Mouse (Mus musculus) c-Kit-positive CD71-negative TER-119-negative erythroid progenitor cells, embryonic 14.5 days (primary cell): Measurements from ENCODE around the gene Slc20a1.

Experiments
- DNase-seq: peaks from one replicate; pipeline ENCODE4 v3.0.0-alpha.2; 2013; ENCODE audit warnings: low read depth

The Slc20a1 gene

DNA sequence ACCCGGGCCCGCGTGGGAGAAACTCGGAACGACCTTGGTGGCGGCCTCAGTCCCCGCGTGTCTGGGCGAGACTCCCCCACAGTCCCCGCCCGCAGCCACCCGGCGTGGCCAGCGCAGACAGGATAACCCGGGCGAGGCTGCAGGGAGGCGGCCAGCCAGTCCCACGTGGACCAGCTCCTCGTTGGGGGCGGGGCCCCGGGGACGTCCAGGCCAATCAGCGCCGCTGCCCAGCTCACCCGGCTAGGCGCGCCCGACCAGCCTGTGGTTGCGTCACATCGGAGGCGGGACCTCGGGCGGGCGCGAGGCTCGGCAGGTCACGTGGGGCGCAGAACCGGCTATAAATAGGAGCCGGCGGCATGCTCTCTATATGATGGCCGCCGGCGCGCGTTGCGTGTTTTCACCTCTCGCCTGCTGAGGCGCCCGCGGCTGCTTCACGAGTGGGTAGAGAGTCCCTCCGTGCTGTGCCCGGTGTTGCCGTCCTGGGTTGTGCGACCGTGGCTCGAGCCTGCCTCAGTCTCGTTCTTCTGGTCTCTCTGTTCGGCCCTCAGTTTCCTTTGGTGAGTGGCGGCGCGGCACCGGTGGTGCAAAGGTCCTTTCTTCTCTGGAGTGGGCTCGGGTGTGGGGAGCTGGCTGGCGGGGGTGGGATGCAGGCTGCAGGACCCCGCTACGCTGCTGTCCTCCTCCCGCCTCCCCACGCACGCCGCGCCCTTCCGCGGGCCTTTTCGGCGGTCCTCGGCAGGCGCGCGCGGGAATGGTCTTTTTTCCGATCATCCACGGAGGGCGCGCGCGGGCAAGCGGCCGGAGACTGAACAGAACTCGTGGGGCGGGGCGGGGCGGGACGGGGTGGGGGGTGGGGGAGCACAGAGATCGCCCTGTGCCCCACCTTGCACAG is at the start of gene Slc20a1:
Slc20a1 (plus strand) TSS at position 329 of the 892 bp plus-strand sequence.
- peak; percentile 97 for DNase-seq

DNA sequence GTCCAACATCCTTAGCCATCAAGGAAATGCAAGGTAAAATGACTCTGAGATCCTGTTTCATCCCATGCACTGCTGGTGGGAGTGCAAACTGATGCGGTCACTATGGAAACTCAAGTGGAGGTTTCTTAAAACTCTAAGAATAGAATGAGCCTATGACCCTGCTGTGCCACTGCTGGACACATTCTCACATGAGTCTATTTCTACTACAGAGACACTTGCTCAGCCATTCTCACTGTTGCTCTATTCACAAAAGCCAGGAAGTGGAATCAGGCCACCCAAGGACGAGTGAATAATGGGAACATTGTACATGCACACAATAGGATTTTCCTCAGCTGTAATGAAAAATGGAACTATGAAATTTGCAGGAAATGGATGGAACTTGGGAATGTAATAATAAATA is 49.7 kb upstream of the Slc20a1 start:
- no peak for DNase-seq

DNA sequence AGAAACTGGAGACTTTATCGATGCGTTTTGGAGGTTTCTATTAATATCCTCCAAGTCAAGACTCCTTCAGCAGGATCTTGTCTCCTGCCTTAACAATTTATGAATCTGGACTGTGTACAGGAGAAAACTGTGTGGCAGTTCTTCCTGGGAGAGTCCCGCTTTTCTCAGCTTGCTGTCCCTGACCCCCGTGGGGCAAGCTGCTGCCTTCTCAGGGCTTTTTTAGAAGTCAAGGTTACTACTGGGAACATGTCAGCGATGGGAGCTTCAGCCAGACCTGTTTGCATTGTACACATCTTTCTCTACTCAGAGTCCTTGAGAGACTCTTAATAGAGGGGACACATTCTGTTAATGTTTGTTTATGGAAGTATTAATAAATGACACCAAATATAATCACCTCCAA is 48.2 kb upstream of the Slc20a1 start:
- DNase-seq: no peak

DNA sequence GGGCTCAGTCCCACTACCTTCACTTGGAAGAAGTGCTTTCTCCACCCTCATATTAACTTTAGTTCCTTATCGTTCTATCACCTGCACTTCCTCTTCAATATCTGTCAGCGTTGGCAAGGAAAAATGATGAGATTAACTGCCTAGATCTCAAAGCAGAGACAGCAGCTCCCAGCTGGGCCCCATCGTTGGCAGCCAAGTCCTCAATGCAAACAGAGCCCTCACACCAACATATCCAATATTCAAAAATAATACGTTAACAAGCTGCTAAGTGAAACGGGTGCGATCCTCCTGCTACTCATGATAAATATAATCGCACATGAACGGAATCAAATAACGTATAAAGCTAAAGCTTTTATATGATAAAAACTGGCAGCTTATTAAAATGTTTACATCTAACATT is 47.5 kb upstream of the Slc20a1 start:
- DNase-seq: no peak

DNA sequence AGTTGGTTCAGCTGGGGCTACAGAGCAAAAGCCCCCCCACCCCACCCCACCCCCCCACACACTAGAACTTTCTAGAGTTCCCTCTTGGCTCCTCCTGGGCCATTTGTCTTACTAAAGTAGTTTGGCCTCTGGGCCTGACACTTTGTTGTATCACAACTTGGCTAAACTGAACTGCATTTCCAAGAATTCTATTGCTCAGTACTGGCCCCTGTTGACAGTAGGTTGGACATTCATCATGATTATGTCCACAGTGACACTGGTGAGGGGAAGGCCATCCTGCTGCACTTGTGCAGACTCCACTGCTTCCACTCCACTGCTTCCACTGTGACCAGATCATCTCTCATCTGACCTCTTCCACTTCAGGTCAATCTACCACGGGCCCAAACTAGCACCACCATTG is 45.8 kb upstream of the Slc20a1 start:
- DNase-seq: no peak

DNA sequence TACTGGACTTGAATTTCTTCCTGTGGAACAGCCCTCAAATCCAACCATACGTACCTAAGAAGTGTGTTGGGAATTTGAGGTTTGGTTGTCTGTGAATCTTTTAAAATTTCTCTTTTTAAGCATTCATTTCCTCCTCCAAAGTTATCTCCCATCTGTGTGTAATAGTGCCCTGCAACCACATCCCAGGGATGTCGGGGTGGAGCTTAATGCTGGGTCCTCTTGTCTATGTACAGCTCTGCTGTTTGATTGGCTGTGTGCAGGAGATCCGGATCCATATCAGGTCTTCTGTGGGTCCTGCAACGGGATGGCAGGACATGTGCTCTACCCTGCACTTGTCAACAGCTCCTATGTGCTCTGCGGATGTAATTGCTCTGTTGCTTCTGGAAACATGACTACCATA is 33.7 kb upstream of the Slc20a1 start:
- no peak for DNase-seq

DNA sequence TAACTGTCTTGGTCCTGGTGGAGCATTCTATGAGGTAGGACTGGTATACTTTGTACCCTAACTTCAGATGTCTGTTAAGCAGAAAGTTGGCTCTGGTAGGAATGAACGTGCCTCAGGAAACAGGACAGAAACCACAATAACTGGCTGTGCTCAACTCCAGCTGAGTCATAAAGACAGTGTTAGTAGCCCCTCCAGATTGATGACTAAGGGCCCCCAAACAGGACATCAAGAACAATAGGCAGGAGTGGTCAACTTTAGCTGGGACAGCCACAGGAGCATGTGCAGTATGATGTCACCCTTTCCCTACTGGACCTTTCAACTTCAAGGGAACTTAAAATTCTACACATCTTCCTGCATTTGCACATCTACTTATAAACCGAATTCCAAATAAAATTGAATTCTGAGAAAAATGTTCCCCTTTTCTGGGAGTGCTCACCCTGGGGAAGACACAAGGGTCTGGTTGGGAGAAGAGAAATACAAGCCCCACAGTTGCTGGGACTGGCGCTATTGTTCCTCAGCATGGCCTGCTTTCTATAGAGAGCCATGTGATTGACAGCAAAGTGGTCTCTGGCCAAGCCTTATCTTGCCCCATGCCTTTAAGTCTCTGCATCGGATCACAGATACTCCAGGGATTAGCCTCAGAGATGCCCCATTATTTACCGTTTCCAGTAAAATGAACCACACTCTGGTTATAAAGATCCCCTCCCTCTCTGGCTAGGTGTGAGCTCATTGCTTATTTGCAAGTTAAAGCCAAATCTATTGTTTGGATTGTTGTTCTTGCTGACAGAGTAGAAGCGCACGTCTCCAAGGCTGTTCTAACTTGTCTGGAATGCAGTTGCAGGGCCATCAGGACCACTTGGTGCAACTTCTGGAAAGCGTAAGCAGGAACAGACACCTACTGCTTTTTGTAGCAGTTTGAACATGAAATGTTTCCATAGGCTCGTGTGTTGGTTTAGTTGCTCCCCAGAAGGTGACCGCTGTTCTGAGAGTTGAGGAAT is 31.8 kb upstream of the Slc20a1 start:
- no peak for DNase-seq

DNA sequence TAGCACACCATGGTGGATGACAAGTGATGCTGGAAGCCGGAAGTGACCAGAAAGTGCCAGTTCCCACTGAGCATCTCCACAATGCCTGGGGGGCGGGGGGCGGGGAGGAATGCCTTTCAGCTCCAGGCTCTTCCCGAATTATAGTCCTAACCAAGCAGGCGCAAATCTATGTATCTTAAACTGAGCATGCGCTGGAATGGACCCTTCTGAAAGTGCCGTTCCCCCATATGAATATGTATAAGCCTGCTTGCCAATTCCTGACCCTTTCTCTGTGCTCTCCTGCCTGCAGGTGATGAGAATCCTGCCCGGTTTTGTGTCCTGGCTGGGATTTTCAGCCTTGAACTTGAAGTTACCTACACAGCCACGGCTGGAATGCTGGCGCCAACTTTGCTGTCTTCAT is 25.2 kb upstream of the Slc20a1 start:
- no peak for DNase-seq

DNA sequence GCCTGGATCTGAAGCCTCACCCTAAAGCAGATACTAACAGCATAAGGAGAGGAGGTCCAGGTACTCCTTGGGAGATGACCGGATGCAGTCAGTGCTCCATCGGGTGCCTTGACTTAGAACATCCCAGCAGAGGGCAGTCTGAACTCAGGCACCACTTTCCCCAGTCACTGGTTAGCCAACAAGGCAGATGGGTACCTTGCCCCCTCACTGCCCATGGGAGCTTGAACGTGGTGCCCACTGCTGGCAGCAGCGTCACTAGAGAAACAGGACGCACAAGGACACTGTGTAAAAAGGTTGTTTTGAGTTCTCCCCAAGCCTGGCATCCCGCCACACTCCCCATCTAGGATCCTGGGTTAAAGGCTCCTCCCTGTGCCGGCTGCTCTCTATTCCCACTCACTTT is 24.1 kb upstream of the Slc20a1 start:
- no peak for DNase-seq

DNA sequence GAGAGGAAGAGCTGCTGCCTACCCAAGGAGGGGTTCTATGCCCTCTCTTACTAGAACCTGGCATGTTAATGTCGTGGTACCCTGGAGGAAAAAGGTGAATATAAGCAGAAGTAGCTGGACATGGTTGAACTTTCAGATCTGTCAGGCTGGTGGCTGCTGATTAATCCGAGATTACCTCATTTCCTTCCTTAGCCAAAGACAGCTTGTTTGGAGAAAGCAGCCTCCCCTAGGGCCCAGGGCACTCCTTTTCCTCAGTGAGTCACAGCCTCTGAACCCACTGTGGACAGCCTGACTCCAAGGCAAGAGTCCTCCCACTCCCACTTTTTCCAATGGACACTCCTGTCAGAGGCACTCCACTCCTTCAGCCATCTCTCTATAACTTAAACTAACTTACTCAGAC is 22.9 kb upstream of the Slc20a1 start:
- DNase-seq: no peak

DNA sequence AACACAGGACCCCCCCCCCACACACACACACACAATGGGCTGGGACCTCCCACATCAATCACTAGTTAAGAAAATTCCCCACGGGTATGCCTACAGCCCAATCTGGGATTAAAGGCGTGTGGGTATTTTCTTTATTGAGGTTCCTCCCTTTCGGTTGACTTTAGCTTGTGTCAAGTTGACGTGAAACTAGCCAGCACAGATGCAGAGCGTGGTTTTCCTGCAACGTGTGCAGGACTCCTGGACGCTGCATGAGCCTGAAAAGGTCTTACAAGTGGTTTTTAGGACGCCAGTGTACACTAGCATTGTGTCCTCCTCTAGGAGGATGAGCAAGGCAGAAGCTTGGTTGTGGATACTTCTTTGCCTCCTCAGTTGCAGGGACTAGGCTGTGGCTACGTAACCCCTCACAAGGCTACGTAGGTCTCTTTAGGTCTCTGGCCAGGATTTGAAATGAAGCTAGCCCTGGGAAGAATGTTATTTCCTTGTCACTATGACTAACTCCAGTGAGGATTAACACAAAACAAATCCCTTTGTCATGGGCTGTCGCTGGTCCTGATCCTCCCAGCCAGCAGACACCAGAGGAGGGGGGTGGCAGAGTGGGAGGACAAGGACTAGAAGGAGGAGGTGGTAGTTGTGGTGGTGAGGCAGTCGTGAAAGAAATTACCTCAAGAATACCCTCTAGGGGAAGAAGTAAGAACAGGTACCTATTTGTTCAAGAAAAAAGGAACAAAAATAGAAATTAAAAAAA is 21.7 kb upstream of the Slc20a1 start:
- no peak for DNase-seq

DNA sequence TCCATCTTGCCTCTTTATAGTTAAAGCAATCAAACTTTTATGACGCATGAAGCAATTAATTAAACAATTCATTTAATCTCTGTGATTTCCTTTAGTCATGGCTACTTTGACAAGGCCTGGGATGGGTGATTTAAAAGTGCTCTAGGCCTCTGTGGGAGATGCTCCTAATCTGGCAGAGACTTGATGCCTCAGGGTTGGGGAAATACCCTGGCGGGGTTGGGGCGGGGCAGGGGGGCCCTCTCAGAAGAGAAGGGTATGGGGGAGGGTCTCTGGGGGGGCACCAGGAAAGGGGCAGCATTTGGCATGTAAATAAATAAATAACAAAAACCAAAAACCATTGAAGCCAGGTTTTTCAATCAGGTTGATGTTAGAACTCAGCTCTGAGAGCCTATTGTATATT is 20.9 kb upstream of the Slc20a1 start:
- DNase-seq: no peak

DNA sequence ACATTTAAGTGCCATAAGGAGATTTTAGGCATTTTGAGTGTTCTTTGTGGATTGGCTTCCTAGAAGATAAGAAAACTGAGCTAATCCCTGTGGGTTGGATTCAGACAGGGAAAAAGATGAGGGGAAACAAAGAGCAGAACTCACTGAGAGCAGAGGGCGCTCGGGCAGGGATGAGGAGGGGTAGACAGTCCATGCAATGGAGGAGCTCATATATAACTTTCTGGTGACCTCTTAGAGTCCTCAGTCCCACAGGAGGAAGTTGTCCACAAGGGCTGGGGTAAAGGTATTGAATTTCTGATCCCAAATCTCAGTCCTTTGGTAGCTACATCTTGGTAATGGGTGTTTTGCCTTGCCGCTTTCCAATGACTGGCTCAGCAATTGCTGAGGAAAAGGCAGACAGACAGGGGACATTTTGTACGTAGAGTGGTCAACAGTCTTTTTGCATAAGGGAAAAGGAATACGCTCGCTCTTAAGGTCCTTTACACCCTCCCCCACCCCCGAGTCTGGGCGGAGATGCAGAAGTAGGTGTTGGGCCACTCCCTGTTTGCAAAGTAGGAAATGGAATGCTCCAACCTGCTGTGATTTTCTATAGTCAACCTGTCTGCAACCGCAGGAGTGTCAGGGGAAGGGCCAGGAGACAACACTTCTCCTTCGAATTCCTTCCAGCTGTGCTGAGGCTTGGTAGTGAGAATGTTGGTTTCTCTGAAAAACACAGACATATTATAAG is 20.2 kb upstream of the Slc20a1 start:
- DNase-seq: no peak

DNA sequence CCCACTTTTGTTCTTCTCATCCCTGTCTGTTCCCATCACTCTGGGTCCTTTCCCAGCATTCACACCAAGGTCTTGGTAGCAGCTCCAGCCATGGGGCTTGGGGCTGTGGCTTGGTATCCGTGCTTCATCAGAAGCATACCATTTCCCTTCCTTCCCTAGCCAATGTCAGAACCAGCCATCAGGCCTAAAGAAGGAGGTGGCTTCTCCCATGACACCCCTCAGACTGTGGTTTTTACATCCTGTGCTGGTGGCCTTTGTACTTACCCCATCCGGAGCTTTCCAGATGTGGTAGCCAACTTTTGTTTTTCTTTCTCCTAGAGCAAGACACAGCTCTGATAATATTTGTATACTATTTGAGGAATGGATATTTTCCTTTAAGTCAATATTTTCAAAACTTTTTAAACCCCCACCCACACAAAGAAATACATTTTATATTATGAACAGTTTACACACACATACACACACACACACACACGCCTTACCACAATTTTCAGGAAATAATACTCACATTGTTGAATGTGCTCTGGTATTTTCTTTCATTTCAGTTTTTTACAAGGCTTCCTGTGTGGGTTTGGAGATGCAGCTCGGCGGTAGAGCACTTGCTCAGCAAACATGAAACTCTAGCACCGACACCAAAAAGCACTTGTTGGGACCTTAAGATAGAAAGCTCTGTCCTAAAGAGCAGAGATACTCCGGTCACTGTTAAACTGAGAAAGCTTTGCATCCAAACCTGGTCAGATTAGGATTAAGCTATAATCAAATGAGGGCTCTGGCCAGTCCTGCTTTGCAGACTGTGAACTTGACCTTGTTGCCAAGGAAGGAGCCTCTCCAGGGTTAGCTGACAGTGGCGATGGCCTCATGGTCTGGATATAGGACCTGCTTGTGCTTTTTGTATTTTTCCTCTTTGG is 18.4 kb upstream of the Slc20a1 start:
- no peak for DNase-seq

DNA sequence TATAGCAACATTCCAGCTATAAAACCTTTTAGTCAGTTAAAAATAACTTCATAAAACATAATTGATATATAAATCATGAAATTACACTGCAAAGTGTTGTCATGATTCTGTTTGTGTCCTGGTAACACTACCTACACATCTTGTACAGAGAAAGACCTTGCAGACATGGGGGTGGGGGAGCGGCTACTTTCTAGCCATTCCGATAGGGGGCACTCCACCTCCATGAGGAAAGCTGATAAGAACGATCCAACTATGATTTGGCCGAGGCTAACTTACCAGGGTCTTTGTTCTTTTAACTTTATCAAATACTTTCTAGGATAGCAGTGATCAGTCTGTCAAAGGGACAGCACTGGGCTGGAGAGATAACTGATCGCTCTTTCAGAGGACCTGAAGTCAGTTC is 17.1 kb upstream of the Slc20a1 start:
- no peak for DNase-seq

DNA sequence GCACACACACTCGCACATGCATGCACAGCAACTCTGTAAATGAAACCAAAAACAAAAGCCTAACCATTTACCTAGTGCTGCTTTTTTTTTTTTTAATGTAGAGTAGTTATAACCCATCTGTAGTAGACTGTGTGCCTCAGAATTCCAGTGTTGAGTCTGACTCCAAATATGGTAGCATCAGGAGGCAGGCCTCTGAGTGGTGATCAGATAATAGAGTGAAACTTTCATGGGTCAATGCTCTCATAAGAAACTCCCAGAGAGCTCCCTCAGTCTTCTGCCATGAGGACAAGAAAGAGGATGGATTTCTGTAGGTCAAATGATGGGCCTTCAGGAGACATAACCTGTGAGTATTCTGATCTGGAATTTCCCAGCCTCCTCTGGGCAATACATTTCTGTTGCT is 16.2 kb upstream of the Slc20a1 start:
- no peak for DNase-seq

DNA sequence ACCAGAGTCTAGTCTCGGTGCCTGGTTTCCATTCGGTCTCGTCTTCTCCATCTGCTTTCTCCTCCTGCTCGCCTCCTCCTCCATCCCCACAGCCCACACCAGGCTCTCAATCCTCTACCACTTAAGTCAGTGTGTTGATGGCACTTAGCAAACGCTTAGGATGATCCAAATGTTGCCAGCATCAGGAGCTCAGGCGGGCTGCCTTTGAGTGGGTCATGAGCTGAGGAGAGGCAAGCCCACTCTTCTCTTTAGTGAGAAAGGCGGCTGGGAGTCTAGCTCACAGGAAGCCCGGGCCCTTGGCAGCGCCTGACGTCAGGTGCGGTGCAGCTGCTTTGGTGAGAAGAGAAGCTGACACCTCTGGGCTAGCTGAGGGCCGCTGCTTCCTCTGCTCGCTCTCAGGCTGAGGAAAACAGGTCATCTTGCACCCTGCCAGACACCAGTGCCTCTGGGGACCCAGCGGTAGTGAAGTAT is 15.0 kb upstream of the Slc20a1 start:
- no peak for DNase-seq

DNA sequence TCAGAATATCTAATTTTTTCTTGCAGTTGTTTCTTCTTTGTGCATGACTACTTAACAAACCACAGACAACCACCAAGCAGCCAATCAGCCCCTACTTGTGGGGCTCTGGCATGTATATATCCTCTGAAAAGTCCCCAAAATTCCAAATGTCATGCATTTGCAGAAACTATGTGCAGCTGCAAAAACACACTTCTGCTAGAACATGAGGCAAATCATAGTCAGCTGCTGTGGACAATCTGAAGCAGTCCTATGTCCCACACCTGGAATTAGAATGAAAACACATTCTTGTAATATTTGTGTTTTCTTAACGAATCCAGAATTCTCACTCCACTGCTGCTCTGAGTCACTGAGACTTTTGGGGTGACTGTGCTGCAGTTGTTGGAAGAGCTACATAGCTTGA is 13.7 kb upstream of the Slc20a1 start:
- no peak for DNase-seq

DNA sequence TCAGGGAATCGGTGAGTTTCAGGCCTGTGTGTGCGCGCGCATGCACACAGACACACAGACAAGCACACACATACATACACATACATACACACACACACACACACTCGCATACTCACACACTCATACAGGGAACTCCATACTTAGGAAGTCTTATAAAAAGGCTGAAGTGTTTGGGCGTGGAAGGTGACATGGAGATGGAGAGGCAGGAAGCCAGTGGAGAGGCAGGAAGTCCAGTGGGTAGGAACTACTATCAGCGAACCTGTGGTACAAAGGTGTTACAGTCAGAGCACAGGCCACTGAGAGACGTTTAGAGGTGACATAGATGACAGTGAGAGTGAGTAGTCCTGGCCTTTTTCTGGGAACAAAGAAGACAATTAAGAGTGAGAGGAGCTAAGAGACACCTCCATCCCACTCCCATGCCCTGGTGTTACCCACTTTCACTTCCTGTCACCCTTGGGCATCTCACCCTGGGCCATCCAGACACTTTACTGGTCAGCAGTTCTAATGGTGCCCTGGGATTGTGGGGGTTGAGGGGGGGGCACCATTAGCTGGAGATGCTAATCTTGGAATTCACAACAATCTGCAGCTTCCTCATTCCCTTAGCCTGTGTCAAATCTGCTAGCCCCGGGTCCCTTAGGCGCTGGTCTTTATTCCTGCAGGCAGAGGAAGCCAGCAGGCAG is 12.8 kb upstream of the Slc20a1 start:
- DNase-seq: no peak
